Mouse (Mus musculus): Measurements from ENCODE around the gene Gm3147.
"Not testable (repeated sequence)": the region's sequence is repeated elsewhere in the genome, so short reads cannot be mapped to it uniquely, and the experiment has no call there.

Gene Gm3147

DNA sequence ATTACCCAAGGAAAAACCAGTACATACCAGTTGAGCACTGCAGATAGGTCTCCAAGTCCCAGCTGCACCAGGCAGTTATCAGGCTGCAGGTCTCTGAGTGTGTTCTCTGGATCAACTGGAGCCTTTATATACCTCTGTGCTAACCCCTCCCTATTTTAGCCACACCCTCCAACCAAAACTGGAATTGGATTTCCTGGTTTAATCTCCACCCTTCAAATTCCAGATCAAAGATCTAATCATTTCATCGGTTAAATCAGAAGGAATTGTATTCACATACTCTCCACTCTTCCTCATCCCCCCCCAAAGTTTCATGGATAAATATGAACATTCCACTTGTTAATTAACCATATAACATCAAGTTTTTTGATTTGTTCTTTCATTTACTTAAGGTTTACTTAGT is at the start of gene Gm3147:
Gene Gm3147 (minus strand): TSS at position 101 of the 400 bp plus-strand sequence.
- not testable (repeated sequence) for DNase-seq (ENCODE audit: low read depth, low spot score)

DNA sequence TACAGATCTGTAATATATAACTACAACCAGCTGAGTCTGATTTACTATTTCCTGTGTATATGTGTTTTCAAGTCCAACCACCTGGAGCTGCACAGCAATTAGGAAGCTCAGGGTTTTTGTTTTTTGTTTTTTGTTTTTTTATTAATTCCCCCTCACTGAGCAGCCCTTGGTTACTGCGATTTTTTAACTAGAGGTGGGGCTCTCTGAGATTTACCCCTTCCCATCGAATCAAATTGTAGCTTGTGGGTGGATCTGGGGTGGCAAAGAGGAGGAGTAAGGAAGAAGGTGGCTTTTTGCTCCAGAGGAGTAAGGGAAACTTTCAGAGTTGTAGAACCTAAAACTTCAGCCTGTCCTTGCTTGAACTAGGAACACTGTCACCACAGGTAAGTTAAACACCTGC is 31.9 kb upstream of the Gm3147 start, which contains the start of gene Gm6205:
Gene Gm6205 (plus strand): TSS at position 301 of the 400 bp plus-strand sequence.
- not testable (repeated sequence) for DNase-seq (ENCODE audit: low read depth, low spot score)

DNA sequence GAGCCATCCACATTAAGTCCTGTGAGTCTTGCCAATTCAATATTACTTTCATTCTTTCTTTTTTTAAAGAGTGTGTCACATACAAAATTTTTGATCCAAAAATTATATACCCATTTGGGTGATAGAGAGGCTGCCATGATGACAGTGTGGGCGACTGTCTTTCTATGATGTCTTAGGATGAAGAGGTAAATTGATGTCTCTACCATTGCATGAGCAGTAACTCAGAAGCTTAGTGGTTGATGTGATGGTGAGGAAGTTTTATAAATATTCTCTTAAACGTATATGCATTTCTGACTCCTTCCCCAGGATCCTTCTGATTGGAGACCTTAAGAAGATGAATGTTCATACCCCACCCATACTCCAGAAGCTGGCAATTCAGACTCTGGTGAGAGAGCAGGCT is 7.5 kb upstream of the Gm3147 start, which contains the start of gene Gm6509:
Gene Gm6509 (plus strand): TSS at position 301 of the 400 bp plus-strand sequence.
- DNase-seq (ENCODE audit: low read depth, low spot score): not testable (repeated sequence)
